In genomic region chr9:75541497-75541896, GRCm38 (mm10) we compare ENCODE assay signal across 8 mouse cellular contexts. TPM values are rescaled to one million over a fixed set of nuclear protein-coding genes. Genes with fewer than 3 reads are reported as not detected.
DNase-seq lines count a peak whose midpoint lies in the region; ATAC-seq and TF ChIP-seq lines count a peak whose summit lies in the region.

No protein-coding gene starts in this region.

- no peaks in the 10 kb centered on the region for H3K27me3 ChIP-seq in heart, embryonic 14.5 days (ENCODE audit: control insufficient read depth, insufficient read depth, low read length)
- no peaks in the 10 kb centered on the region for H3K27me3 ChIP-seq in lung, postnatal 0 days (replicated peaks; ENCODE audit: insufficient read depth, low read length)
- no peaks in the 10 kb centered on the region for H3K27me3 ChIP-seq in forebrain, embryonic 13.5 days

- WGBS in heart, embryonic 14.5 days: 6% methylated on average over 5 of the region's 5 CpGs
- 11% methylated on average over 5 of the region's 5 CpGs for WGBS in lung, postnatal 0 days
- 13% methylated on average over 5 of the region's 5 CpGs for WGBS in forebrain, embryonic 13.5 days

- DNase-seq in kidney, adult 11 months: peak; percentile 26
- no peak for DNase-seq in kidney, adult 8-10 months
- DNase-seq in lung, postnatal 0 days (ENCODE audit: low spot score): peak; percentile 93
- peak; percentile 80 for DNase-seq in thymus, postnatal 0 days (ENCODE audit: low spot score)
- DNase-seq in frontal cortex, adult 2 months (ENCODE audit: extremely low spot score in 1 of 2, low spot score in 1 of 2): no peak
- no peak for DNase-seq in cerebellum, postnatal 36 days

- no peaks in the 10 kb centered on the region for H3K36me3 ChIP-seq in heart, embryonic 14.5 days (ENCODE audit: control insufficient read depth, insufficient read depth, low read length)
- no peaks in the 10 kb centered on the region for H3K36me3 ChIP-seq in lung, postnatal 0 days (ENCODE audit: insufficient read depth, low read length)
- H3K36me3 ChIP-seq in forebrain, embryonic 13.5 days (ENCODE audit: poor library complexity, severe bottlenecking): no peaks in the 10 kb centered on the region

- H3K9me3 ChIP-seq in heart, embryonic 14.5 days (ENCODE audit: control insufficient read depth, low read length): no peaks in the 10 kb centered on the region
- H3K9me3 ChIP-seq in lung, postnatal 0 days (ENCODE audit: low read length): no peaks in the 10 kb centered on the region
- no peaks in the 10 kb centered on the region for H3K9me3 ChIP-seq in forebrain, embryonic 13.5 days (replicated peaks)

- H3K4me3 ChIP-seq in heart, embryonic 14.5 days (ENCODE audit: control insufficient read depth in 1 of 2, insufficient read depth in 1 of 2, low read depth in 1 of 2, low read length in 2 of 2): no peak overlapping the region
- no peak overlapping the region for H3K4me3 ChIP-seq in lung, postnatal 0 days (ENCODE audit: low read depth, low read length)
- no peak overlapping the region for H3K4me3 ChIP-seq in forebrain, embryonic 13.5 days

- H3K9ac ChIP-seq in heart, embryonic 14.5 days (ENCODE audit: low read length): peak overlapping the region; percentile 27; the same call in 1 of the 2 replicates
- no peak overlapping the region for H3K9ac ChIP-seq in lung, postnatal 0 days (replicated peaks; ENCODE audit: low read depth)
- no peak overlapping the region for H3K9ac ChIP-seq in forebrain, embryonic 13.5 days

- peak; percentile 91 for TF ChIP-seq EP300 in lung, postnatal 0 days (IDR thresholded peaks at IDR 0.05)

- peak overlapping the region; percentile 42 to 68 for H3K27ac ChIP-seq in heart, embryonic 14.5 days (replicated peaks in 1 of 2; ENCODE audit: control insufficient read depth in 1 of 2, insufficient read depth in 1 of 2, low read depth in 2 of 2, low read length in 2 of 2)
- H3K27ac ChIP-seq in lung, postnatal 0 days (ENCODE audit: low read length): peak overlapping the region; percentile 78
- no peak overlapping the region for H3K27ac ChIP-seq in forebrain, embryonic 13.5 days

- no peak for ATAC-seq in heart, embryonic 14.5 days (ENCODE audit: insufficient number of reproducible peaks, insufficient read depth, low FRiP score, low read depth)
- ATAC-seq in lung, postnatal 0 days: peak; percentile 92
- ATAC-seq in forebrain, embryonic 13.5 days: no peak

- H3K4me2 ChIP-seq in heart, embryonic 14.5 days (ENCODE audit: low read length): peak overlapping the region; percentile 26
- H3K4me2 ChIP-seq in lung, postnatal 0 days (replicated peaks; ENCODE audit: low read depth, low read length): peak overlapping the region; percentile 22; the same call in 1 of the 2 replicates
- no peak overlapping the region for H3K4me2 ChIP-seq in forebrain, embryonic 13.5 days

- no peak for TF ChIP-seq CTCF in lung, postnatal 0 days (IDR thresholded peaks at IDR 0.05)

- peaks cover 9 to 15% of the 10 kb centered on the region in 2 experiments for H3K4me1 ChIP-seq in heart, embryonic 14.5 days (ENCODE audit: control insufficient read depth in 2 of 2, insufficient read depth in 2 of 2, low read length in 2 of 2)
- H3K4me1 ChIP-seq in lung, postnatal 0 days (ENCODE audit: insufficient read depth, low read depth, low read length): peaks cover 19% of the 10 kb centered on the region; the same call in 1 of the 2 replicates
- peaks cover 17% of the 10 kb centered on the region for H3K4me1 ChIP-seq in forebrain, embryonic 13.5 days

RNA-seq across cellular contexts. Expression of gene Tmod3, which starts 18.0 kb away (rescaled TPM):
- 75.0 and 81.6 TPM in 2 replicates for polyA plus RNA-seq in heart, embryonic 14.5 days (2014; fragmentation: Nextera tagmentation; extraction: Ambion mirVana)
- polyA plus RNA-seq in lung, postnatal 0 days (2015; fragmentation: Nextera tagmentation; extraction: Ambion mirVana): 183 and 213 TPM in 2 replicates
- polyA plus RNA-seq in thymus, postnatal 0 days (2015; fragmentation: Nextera tagmentation; extraction: Ambion mirVana): 101 and 105 TPM in 2 replicates
- polyA plus RNA-seq in frontal cortex, adult 2 months (2012; rRNA removed): 53.7 and 62.4 TPM in 2 replicates
- polyA plus RNA-seq in forebrain, embryonic 13.5 days (2015; fragmentation: Nextera tagmentation; extraction: Ambion mirVana): 101 TPM in 2 replicates

Comparison
In these comparisons a context has a peak if more than half of its experiments do, and no peak if none do; other contexts are left out.
1. DNase-seq: peak in kidney, adult 11 months (single experiment), lung, postnatal 0 days (single experiment) and thymus, postnatal 0 days (single experiment); none in kidney, adult 8-10 months (0 of 2), frontal cortex, adult 2 months (0 of 2) and cerebellum, postnatal 36 days (0 of 2).